Mouse (Mus musculus) MEL (cell line): ENCODE measurements around the gene Fam19a1. TPM values are rescaled to one million over a fixed set of nuclear protein-coding genes. Genes with fewer than 3 reads are reported as not detected.

ENCODE experiments used
- DNase-seq: peaks from one replicate; pipeline ENCODE4 v3.0.0; 2011; ENCODE audit warnings: low read depth, low spot score
- H3K27ac ChIP-seq: 2 replicates; pipeline ENCODE4 v1.5.1; 2012; ENCODE audit warnings: low read depth, mild to moderate bottlenecking, control low read depth, low read length, moderate library complexity; ENCODE audit not compliant: control insufficient read depth
- H3K27me3 ChIP-seq, 2 experiments: fragments of 150-350 bp in 1 of 2; sonication (generic) in 1 of 2; 2 replicates each; pipeline ENCODE4 v1.6.1; 2012; ENCODE audit warnings: low read length in 2 of 2, mild to moderate bottlenecking in 2 of 2, improper control_type of control experiment in 1 of 2, moderate library complexity in 1 of 2; ENCODE audit not compliant: insufficient read depth in 2 of 2, control insufficient read depth in 1 of 2
- H3K36me3 ChIP-seq, 2 experiments: 2 replicates each; pipeline ENCODE4 v1.6.1; 2012 to 2014; ENCODE audit warnings: low read length in 2 of 2, improper control_type of control experiment in 1 of 2, inconsistent platforms in 1 of 2, mild to moderate bottlenecking in 1 of 2; ENCODE audit not compliant: insufficient read depth in 2 of 2, control insufficient read depth in 1 of 2
- H3K4me1 ChIP-seq, 2 experiments: fragments of 150-350 bp in 1 of 2; sonication (generic) in 1 of 2; 2 replicates each; pipeline ENCODE4 v1.6.1; 2012; ENCODE audit warnings: low read length in 2 of 2, improper control_type of control experiment in 1 of 2, mild to moderate bottlenecking in 1 of 2; ENCODE audit not compliant: insufficient read depth in 2 of 2, control insufficient read depth in 1 of 2
- H3K4me3 ChIP-seq, 2 experiments: fragments of 150-350 bp in 1 of 2; sonication (generic) in 1 of 2; 2 replicates each; pipeline ENCODE4 v1.5.1; 2012; ENCODE audit warnings: low read depth in 2 of 2, low read length in 2 of 2, mild to moderate bottlenecking in 2 of 2, moderate library complexity in 2 of 2, control low read depth in 1 of 2, improper control_type of control experiment in 1 of 2; ENCODE audit not compliant: control insufficient read depth in 1 of 2, insufficient read depth in 1 of 2
- H3K79me2 ChIP-seq: 2 replicates; pipeline ENCODE4 v1.6.1; 2012; ENCODE audit warnings: mild to moderate bottlenecking, low read length, moderate library complexity; ENCODE audit not compliant: control insufficient read depth, poor library complexity, insufficient read depth
- H3K9ac ChIP-seq: 2 replicates; pipeline ENCODE4 v1.6.1; 2012; ENCODE audit warnings: low read depth, mild to moderate bottlenecking, control low read depth, low read length, moderate library complexity; ENCODE audit not compliant: control insufficient read depth, poor library complexity, severe bottlenecking
- H3K9me3 ChIP-seq: fragments of 150-350 bp; sonication (generic); replicated peaks from 2 replicates; pipeline ENCODE4 v1.6.1; 2012; ENCODE audit warnings: mild to moderate bottlenecking, low read length, improper control_type of control experiment, moderate library complexity; ENCODE audit not compliant: insufficient read depth
- BHLHE40 ChIP-seq: IDR thresholded peaks from 2 replicates; pipeline ENCODE4 v1.6.1; 2012; ENCODE audit warnings: low read depth, mild to moderate bottlenecking, inconsistent platforms, low read length, improper control_type of control experiment, borderline replicate concordance
- E2F4 ChIP-seq: IDR thresholded peaks from 2 replicates; pipeline ENCODE4 v1.6.1; 2011; ENCODE audit warnings: low read depth, low read length, improper control_type of control experiment, borderline replicate concordance
- ELF1 ChIP-seq: IDR thresholded peaks from 2 replicates; pipeline ENCODE4 v1.6.1; 2014; ENCODE audit warnings: low read depth, mild to moderate bottlenecking, inconsistent platforms, low read length, improper control_type of control experiment, moderate library complexity
- ETS1 ChIP-seq: IDR thresholded peaks from 2 replicates; pipeline ENCODE4 v1.6.1; 2012; ENCODE audit warnings: low read depth, mild to moderate bottlenecking, inconsistent platforms, low read length, improper control_type of control experiment, moderate library complexity
- HCFC1 ChIP-seq: IDR thresholded peaks from 2 replicates; pipeline ENCODE4 v1.6.1; 2012; ENCODE audit warnings: low read depth, mild to moderate bottlenecking, inconsistent platforms, low read length, improper control_type of control experiment, moderate library complexity
- JUND ChIP-seq: IDR thresholded peaks from 2 replicates; pipeline ENCODE4 v1.6.1; 2011; ENCODE audit warnings: low read depth, mild to moderate bottlenecking, improper control_type of control experiment, low read length
- MXI1 ChIP-seq: IDR thresholded peaks from 2 replicates; pipeline ENCODE4 v1.6.1; 2011; ENCODE audit warnings: mild to moderate bottlenecking, low read depth, low read length, improper control_type of control experiment
- NELFE ChIP-seq: IDR thresholded peaks from 2 replicates; pipeline ENCODE4 v1.6.1; 2011; ENCODE audit warnings: low read depth, low read length, improper control_type of control experiment
- POLR2AphosphoS2 ChIP-seq: IDR thresholded peaks from 2 replicates; pipeline ENCODE4 v1.6.1; 2011; ENCODE audit warnings: low read length, improper control_type of control experiment
- TAL1 ChIP-seq: IDR thresholded peaks from 2 replicates; pipeline ENCODE4 v1.6.1; 2012; ENCODE audit warnings: mild to moderate bottlenecking, inconsistent platforms, low read length, moderate library complexity, mixed read lengths
- TBP ChIP-seq: IDR thresholded peaks from 2 replicates; pipeline ENCODE4 v1.8.0; 2011; ENCODE audit warnings: low read depth, low read length, improper control_type of control experiment
- TCF12 ChIP-seq: IDR thresholded peaks from 2 replicates; pipeline ENCODE4 v1.6.1; 2014; ENCODE audit warnings: low read depth, mild to moderate bottlenecking, inconsistent platforms, low read length, improper control_type of control experiment, moderate library complexity
- USF2 ChIP-seq, 2 experiments: IDR thresholded peaks; 2 replicates each; pipeline ENCODE4 v1.6.1; 2011 to 2012; ENCODE audit warnings: improper control_type of control experiment in 2 of 2, low read length in 2 of 2, borderline replicate concordance in 1 of 2, inconsistent platforms in 1 of 2, low read depth in 1 of 2, mild to moderate bottlenecking in 1 of 2; ENCODE audit not compliant: insufficient read depth in 1 of 2
- ZNF384 ChIP-seq: IDR thresholded peaks from 2 replicates; pipeline ENCODE4 v1.6.1; 2012; ENCODE audit warnings: low read depth, mild to moderate bottlenecking, inconsistent platforms, low read length, improper control_type of control experiment
- polyA plus RNA-seq, 2 experiments: library from polyadenylated mRNA; stranded (reverse) in 1 of 2; unstranded in 1 of 2; fragments of >175 nt in 1 of 2; fragments of >200 nt in 1 of 2; gene quantifications; 2 replicates each; pipeline versions ENCODE4 v1.2.1 to v1.2.4; 2012; ENCODE audit warnings: low replicate concordance in 2 of 2, low read depth in 1 of 2; ENCODE audit not compliant: insufficient read length in 2 of 2, insufficient read depth in 1 of 2, missing spikeins in 1 of 2
- total RNA-seq: library from RNA; depleted of rRNA; stranded (reverse); fragments of 300-350 nt; gene quantifications from 2 replicates; pipeline ENCODE4 v1.2.3, GENCODE M21; 2012

The Fam19a1 gene
- total and polyA plus RNA-seq, 3 experiments = not detected

DNA sequence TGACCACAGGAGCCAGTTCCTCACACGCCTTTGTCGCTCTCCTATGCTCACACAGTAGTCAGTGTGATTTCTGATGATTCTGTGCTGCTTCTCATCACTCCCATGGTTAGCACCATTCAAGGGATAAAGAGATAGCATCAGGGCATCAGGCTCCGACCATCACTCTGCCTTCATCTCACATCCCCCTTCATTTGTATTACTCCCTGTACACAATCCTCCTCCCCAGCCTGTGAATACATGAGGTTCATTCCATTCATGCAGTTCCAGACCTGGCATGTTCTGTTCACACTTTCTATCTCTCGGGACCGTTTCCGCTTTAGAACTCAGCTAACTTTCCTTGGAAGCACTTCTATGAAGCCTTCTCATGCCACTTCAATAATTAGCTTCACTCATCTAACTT, 259.9 kb downstream of the Fam19a1 start:
- H3K4me3 ChIP-seq = no peak overlapping the region
- DNase-seq = no peak
- no peak for TF ChIP-seq NELFE
- H3K4me1 ChIP-seq = no peaks in the 10 kb centered on the region
- H3K27ac ChIP-seq = no peak overlapping the region
- no peaks in the 10 kb centered on the region for H3K27me3 ChIP-seq
- H3K9me3 ChIP-seq = no peaks in the 10 kb centered on the region
- no peaks in the 10 kb centered on the region for H3K36me3 ChIP-seq
- no peak overlapping the region for H3K9ac ChIP-seq
- H3K79me2 ChIP-seq = no peaks in the 10 kb centered on the region

DNA sequence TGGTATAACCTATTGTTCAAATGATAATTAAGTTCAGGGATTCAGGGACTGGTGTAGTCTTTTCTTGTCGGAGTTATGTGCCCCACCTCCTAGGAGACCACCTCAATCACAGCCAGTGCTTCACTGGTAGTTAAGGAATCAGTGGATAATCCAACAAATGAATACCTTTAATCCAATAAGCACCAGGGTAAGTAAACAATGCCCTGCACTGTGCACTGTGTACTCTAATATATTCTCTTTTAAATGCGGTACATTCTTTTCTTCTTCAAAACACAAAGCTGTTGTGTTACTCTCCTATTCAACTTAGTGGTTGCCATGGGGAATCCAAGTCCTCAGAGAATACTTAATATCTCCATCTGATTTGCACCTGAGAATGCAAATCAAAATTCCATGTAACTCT, 260.3 kb downstream of the Fam19a1 start:
- no peaks in the 10 kb centered on the region for H3K36me3 ChIP-seq
- no peak for DNase-seq
- H3K4me3 ChIP-seq = no peak overlapping the region
- no peak overlapping the region for H3K9ac ChIP-seq
- H3K9me3 ChIP-seq = no peaks in the 10 kb centered on the region
- no peaks in the 10 kb centered on the region for H3K79me2 ChIP-seq
- H3K27ac ChIP-seq = no peak overlapping the region
- no peaks in the 10 kb centered on the region for H3K4me1 ChIP-seq
- TF ChIP-seq ELF1 (no peak), BHLHE40 (no peak), HCFC1 (no peak), TCF12 (no peak), MXI1 (no peak), ETS1 (no peak), POLR2AphosphoS2 (no peak), USF2 (IDR thresholded peaks at IDR 0.05; ENCODE audit: borderline replicate concordance in 1 of 2, insufficient read depth in 1 of 2, low read depth in 1 of 2, low read length in 2 of 2) (no peak), TBP (no peak), E2F4 (no peak), TAL1 (no peak)
- H3K27me3 ChIP-seq = no peaks in the 10 kb centered on the region

DNA sequence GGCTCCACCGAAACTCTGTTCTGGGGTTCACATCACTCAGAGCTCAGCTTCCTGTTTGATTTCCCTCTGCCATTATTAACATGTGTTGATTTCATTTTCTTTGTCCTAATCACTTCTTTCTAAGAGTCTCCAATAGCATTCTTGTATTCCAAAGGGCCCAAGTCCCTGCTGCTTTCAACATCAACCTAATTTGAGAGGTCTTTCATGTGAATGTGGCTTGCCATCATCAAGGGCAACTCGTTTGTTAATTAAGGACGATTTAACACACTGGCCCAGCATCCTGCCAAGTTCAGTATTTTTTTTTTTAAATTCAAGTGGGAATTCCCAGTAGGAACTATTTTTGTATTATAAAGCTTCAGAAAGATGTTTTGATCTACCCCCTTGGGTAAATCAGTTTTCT, 263.8 kb downstream of the Fam19a1 start:
- Histone ChIP-seq H3K79me2 (no peaks in the 10 kb centered on the region), H3K27me3 (no peaks in the 10 kb centered on the region), H3K9ac (no peak overlapping the region), H3K4me1 (no peaks in the 10 kb centered on the region), H3K27ac (no peak overlapping the region), H3K4me3 (no peak overlapping the region), H3K9me3 (no peaks in the 10 kb centered on the region), H3K36me3 (no peaks in the 10 kb centered on the region)
- TF ChIP-seq ETS1 = no peak
- TF ChIP-seq JUND = no peak
- no peak for TF ChIP-seq ZNF384
- DNase-seq = no peak
